Mouse (Mus musculus): Measurements from ENCODE around the gene Rara.
A peak's percentile ranks its signal among the peaks of the same experiment; 100 is the strongest.

- TF ChIP-seq CTCF (IDR thresholded peaks at IDR 0.05; ENCODE audit: control insufficient read depth, insufficient read depth, insufficient read length) (no peak), USF1 (IDR thresholded peaks at IDR 0.05; ENCODE audit: low read depth) (no peak), MAX (IDR thresholded peaks at IDR 0.05) (peak; percentile 14), CEBPB (IDR thresholded peaks at IDR 0.05; ENCODE audit: low read depth) (no peak), FOSL1 (IDR thresholded peaks at IDR 0.05; ENCODE audit: insufficient read depth, low read length, poor library complexity, severe bottlenecking) (no peak), MYOG (IDR thresholded peaks at IDR 0.05; ENCODE audit: control insufficient read depth, extremely low read depth, insufficient read length) (no peak), MYOD1 (IDR thresholded peaks at IDR 0.05; ENCODE audit: control insufficient read depth, insufficient read length, low read depth) (peak; percentile 58)
Measured at GRCm38 (mm10) chr11:98932293-98933091, 4.9 kb downstream of the Rara start.

All from C2C12 (cell line).